Mouse (Mus musculus) erythroblast, embryonic 14.5 days (primary cell): ENCODE measurements around the gene Jade1.

ENCODE experiments used
- GATA1 ChIP-seq: IDR thresholded peaks from 2 replicates; pipeline ENCODE4 v1.6.1; 2012; ENCODE audit warnings: low read length, inconsistent platforms, mixed read lengths
- TAL1 ChIP-seq: IDR thresholded peaks from 3 replicates; pipeline ENCODE4 v1.6.1; 2012; ENCODE audit warnings: low read length, inconsistent platforms, mixed read lengths

GRCm38 (mm10) chr3:41599226-41599625 lies 43.7 kb downstream of the Jade1 start:
- TF ChIP-seq GATA1 (no peak), TAL1 (no peak)
